Mouse (Mus musculus): ENCODE data around the gene Zeb2.

Zeb2 gene

DNA sequence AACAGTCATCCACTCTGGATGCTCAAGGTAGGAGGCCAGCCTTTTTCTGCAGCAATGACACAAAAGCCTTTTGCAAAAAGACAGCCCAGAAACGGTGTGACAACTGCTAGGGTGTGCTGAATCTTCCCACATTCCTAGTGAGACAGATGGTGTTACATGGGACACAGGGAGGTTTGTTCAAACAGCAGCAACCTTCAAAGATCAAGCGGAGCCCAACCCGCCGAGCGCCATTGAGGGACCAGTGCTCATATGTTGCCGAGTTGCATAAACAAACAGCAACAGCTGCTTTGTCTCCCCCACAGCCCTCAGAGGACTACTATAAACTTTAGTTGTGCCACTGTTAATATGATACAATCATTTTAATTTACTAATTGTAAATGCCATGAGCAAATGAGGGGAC lies 117.3 kb downstream of the Zeb2 start:
- no peak for DNase-seq (ENCODE audit: low spot score in 2 of 2)

DNA sequence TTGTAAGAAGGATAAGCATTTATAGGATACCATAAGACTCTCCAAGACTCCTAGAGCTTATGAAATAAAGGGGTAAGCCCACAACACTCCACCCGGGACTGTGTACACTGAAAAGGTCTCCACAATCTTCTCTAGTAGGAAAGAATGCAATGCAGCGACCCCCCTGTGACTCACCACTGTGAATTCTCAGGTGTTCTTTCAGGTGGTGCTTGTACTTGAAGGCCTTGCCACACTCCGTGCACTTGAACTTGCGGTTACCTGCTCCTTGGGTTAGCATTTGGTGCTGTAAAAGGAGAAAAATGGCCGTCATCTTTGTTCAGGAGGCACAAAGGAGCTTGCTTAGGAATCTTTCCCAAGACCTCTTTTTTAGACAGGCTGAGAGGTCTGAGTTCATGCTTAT lies 118.5 kb downstream of the Zeb2 start:
- DNase-seq (ENCODE audit: low spot score in 2 of 2), result no peak

DNA sequence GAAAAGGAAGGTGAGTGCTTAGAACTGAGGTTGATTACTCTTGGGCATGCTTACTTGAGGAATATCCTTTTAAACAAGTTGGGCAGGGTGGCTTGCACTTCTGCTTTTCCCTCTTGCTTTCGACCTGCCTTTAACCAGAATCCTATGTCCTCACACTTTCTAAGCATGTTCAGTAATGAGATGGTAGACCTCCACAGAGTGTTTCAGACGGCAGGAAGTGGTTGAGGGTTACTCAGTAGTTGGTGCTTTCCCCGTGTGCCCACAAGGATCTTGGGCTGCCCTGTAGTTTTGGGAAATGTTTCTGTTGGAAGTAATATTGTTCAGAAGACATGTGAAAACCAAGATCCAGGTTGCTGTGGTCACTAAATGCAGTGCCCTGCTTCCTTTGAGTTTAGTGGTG lies 135.5 kb downstream of the Zeb2 start:
- DNase-seq (ENCODE audit: low spot score in 2 of 2), result peak; percentile 51 to 58

DNA sequence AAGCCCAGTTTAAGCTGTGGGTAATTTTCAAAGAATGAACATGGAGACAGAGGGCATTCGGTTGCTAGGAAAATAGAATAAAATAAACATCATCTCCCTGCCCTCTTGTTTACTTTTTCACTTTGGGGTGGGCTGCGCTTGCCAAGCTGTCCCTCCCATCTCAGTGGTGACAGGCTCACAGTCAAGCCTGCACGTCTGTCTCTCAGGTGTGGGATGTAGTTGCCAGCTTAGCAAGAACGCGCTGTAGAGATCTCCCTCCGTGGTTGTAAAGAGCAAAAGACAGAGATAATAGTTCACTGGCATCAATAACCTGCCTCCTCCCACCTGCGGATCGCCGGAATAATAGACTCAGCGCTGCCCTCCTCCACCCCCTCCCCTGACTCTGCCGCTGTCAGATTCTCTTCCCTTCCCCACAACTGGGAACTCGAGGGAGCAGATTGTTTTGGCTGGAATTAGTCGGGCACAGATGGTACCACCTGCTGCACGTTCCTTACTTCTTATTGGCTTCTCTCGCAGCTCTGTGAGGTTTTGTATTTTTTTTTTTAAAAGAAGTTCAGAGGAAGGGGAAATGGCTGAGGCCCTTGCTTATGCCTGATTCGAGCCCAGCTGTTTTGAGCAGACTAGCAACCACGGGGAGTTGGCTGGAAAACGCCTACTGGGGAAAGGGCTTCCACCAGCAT lies 138.0 kb downstream of the Zeb2 start:
- DNase-seq (ENCODE audit: low spot score in 2 of 2), result no peak

DNA sequence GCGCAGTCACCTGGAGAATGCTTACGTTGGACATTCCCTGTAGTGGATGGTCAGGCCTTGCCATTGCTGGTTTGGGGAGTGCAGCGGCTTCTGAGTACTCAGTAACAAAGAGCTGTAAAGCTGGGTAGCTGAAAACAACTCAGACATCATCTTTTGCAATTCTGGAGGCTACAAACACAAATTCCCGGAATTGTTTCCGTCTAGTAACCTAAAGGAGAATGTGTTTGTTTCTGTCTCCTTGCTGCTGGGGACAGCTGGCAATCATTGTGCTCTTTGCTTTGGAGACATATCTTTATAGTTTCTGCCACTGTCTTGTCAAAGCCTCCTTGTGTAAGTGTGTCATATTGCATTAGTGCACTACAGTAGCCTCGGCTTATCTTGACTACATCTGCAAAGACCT lies 139.2 kb downstream of the Zeb2 start:
- no peak for DNase-seq (ENCODE audit: low spot score in 2 of 2)

DNA sequence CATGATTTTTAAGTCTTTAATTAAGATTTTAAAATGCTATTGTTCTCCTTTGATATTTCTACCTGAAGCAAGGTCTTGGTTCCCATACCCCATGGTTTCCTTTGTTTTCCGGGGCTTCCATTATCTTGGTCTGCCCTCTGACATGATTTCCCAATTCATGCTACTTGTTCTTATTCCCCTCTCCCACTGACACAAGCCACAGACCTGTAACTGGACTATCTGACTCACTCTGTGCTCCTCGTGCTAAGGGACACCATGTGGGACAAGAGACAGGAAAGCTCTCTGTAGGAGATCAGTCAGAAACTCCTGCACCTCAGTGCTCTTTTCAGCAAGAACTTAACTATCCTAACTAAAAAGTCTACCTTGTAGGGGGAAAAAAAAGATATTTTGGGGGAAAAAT lies 139.6 kb downstream of the Zeb2 start:
- no peak for DNase-seq (ENCODE audit: low spot score in 2 of 2)

DNA sequence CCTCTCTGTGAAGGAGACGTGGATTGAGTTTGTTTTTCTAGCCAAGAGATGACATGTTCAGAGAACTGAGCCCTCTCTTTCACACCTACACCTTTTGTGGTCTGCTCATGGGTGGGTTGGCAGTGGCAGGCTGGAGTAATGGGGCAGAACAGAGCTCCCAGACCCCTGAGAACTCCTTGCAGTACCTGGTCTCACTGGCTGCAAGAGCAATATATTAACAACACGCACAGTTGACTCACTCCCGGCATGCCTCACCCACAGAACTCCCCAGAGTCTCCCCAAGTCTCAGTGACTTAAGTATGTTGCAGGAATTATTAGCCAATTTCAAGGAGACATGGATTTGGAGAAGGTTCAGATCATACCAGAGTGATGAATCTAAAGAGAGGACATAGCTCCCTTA lies 140.1 kb downstream of the Zeb2 start:
- no peak for DNase-seq (ENCODE audit: low spot score in 2 of 2)

DNA sequence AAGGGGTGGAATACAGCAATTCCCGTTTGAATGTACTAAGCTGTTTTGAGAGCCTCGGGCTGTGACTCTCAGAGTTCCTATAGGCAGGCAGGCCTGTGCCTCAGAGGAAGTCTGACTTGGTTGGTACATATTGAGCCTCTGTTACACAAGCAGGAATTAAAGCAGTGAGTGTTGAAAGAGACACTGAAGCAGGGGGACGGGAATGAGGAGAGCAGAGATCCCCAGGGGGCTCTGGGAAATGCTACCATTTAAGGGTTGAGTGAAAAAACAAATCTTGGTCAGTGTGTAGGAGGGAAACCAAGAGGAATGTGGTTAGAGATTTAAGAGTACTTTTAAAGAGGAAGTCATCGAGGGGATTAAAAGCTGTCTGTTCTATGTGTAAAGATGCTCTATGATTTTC lies 140.7 kb downstream of the Zeb2 start:
- DNase-seq (ENCODE audit: low spot score in 2 of 2), result no peak

DNA sequence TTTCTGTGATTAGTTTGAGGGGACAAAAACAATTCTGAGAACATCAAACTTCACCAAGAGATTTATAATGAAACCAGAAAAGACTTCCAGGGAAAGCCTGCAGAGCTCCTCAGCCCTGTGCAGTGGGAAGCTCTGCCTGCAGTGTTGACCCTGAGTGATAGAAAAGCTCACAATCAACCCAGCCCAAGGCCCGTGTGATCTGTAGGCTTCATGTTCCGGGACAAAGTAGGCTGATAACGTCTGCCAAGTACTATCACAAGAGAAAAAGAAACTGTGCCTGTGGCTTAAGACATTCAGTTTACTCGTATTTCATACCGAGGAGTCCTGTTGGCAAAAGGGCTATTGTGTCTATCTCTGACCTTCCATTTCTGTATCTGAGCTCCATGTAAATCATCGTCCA lies 143.4 kb downstream of the Zeb2 start:
- no peak for DNase-seq (ENCODE audit: low spot score in 2 of 2)

DNA sequence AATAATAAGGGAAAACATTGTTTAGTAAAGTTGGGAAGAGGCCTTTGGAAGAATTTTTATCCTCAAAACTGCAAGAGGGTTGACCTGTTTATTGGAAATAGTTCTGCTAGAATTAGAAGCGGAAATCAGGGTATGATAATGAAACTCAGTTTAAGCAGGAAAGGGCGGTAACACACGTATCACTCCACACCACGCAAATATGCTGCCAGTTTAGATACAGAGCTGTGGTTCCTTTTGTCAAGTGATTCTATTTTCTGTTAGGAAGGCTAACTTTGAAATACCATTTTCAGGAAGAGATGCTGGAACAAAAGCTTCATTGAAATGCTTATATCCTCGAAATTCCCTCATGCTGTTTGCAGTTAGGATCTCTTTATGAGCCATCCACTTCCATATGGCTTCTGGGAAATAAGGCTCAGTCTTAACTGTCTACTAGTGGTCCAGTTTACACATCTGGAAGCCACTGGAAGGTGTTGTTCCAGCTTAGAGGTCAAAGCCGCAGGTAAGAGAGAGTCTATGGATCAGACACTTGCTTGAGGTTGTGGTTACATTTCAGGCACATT lies 147.0 kb downstream of the Zeb2 start:
- no peak for DNase-seq (ENCODE audit: low spot score in 2 of 2)

DNA sequence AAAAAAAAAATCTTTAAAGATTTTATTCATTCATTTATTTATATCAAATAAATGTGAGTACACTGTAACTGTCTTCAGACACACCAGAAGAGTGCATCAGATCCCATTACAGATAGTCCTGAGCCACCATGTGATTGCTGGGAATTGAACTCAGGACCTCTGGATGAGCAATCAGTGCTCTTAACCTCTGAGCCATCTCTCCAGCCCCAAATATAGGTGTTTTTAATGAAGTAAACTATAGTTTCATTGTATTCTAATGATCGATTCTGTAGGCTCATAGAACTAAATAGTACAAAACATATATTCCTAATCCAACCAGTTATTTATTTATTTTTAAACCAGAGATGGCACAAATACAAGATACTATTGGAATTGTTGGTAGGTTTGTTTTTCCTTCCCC lies 147.6 kb downstream of the Zeb2 start:
- DNase-seq (ENCODE audit: low spot score in 2 of 2), result no peak

DNA sequence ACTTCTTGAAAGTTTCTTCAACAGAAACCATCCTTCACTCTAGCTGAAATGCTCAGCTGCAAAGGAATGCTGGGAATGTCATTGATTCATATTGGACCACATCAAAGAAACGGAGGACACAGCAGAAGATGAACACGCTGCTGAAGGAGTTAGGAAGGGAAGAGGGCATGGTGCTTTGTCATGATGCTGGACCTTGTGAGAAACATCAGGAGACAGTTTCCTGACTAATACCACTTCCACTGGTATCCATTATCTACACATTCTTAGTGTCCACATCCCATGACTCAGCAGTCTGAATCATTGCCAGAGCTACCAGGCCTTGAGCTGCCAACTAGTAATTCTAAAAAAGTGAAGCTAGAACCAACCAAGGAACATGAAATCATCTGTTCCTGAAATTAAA lies 148.0 kb downstream of the Zeb2 start:
- DNase-seq (ENCODE audit: low spot score in 2 of 2), result no peak

DNA sequence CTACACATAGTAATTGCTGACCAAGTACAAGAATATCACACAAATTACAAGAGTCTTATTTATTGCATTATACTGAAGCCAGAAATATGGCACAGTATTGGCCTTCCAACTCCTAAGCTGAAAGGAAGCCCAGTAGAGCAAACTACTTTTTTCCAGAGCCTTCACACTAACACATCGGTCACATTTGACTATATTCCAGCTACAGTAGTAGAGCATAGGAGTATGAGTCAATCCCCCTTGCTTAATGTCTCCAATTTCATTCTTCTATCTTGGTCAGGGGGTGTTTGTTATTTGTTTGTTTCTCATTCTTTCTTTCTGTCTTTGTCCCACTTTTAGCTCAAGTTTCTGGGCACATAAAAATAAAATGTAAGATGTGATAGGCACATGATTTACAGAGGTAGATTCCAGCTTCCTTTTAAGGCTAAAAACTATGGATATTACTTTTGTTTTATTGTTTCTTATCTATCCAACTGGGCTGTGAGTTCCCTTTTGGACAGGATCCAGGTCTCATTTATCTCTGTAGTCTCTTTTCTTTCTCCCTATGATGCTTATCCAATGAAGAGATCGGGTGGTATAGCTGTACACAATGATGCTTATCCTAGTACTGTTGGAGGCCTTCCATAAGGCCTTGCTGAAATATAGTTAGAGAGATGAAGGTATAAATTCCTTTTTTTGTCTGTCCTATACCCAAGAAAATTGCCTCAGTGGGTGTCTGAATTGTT lies 151.2 kb downstream of the Zeb2 start:
- DNase-seq (ENCODE audit: low spot score in 2 of 2), result no peak

DNA sequence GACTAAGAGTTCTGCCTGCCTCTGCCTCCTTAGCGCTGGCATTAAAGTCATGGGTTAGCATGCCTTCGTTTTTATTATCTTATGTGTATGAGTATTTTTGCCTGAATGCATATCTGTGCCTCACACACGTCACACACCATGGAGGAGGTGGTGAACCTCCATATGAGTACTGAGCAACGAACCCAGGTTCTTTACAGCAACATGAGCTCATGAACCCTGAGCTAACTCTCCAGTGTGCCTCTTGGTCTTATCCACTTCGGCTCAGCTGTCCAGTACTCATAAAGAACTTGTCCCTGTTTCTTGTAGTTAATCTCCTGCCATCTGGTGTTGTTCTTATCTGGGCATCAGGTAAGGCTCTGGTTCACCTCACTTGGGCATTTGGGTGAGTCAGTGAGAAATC lies 154.6 kb downstream of the Zeb2 start:
- DNase-seq (ENCODE audit: low spot score in 2 of 2), result no peak

DNA sequence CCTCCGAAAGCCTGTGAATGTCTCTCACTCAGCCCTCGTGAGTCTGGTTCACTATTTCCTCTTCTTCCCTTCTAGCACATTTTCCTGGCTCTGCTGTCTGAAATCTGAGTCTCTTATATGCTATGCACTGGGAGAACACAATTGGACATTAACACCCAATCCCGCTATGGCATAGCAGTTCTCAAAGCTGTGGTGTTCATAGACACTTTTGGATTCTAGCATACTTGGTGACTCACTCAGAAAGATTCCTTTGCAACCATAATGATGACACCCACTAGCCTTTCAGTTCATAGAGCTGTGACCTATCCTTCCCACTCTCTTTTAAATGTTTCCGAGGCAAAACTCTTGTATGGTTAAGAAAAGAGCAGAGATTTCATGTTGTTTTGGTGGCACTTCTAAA lies 156.0 kb downstream of the Zeb2 start:
- DNase-seq (ENCODE audit: low spot score in 2 of 2), result no peak

DNA sequence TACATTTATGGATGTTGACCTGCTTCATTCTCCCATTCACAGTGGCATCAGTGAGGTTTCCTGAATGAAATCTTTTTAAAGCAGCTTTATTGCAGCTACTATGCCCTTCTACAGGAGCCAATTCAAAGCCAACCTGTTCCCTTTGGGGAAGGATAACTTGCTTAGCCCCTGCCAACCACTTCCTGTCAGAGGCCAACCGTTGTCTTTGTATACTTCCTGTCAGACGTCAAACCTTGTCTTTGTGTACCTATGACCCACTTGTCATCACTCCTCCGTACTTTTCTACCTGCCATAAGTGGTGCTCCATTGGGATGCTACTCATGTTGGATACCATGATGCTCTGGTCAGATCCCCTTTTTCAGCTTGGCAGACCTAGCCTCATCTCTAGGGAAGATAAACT lies 156.6 kb downstream of the Zeb2 start:
- DNase-seq (ENCODE audit: low spot score in 2 of 2), result peak; percentile 9 to 10

DNA sequence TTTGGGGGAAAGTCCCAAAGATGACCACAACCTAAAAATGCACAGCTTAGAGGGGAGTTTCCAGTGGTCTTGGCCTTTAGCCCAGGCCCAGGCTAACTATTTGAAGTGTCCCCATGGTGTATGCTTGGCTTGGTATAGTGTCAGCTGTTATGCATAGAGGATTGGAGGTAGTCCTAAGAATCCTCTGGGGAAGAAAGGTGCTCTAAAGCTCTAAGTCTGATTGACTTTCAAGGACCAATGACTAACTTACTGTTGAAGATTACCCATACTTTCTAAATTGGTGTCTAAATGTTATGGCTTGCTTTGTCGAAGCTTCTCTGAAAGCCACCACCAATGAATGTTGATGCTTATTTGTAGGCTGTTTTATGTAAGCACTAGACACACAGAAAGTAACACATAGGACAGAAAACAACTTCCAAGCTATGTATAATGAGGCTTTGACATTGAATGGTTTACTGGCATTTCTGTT lies 159.8 kb downstream of the Zeb2 start:
- peak; percentile 17 to 32 for DNase-seq (ENCODE audit: low spot score in 2 of 2)

DNA sequence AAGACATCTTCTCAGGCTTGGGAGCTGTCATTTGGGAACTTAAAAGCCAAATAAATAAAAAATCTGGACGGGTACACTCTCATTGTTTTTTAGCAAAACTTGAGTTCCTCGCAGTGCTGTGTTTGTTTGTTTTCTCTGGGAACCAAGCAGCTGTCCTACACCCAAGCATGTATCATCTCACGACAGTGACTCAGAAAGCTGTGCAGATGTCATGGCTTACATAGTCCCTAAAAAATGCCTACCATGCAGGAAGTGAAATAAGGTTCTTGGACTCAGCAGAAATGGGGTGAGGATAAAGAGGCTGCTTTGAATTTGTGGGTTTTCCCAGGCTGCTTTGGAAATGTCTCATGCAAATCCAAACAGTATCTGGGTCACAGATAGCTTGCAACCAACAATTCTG lies 161.0 kb downstream of the Zeb2 start:
- no peak for DNase-seq (ENCODE audit: low spot score in 2 of 2)

DNA sequence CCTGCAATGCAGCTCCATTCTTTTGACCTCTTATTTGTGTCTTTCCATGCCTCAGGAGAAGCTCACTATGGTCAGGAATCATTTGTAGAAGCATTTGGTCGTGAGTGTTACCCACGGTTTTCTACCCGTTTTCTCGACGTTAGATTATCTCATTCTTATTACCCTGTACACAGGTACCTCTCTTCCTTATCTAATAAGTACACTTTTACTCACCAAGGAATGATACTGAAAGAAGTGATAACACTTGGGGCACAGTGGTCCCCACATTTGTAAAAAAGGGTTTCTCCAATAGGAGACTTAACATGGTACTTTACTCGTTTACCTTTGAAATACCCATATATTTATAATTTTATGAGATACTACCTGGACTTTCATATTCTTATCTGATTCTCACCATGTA lies 161.7 kb downstream of the Zeb2 start:
- DNase-seq (ENCODE audit: low spot score in 2 of 2), result no peak

DNA sequence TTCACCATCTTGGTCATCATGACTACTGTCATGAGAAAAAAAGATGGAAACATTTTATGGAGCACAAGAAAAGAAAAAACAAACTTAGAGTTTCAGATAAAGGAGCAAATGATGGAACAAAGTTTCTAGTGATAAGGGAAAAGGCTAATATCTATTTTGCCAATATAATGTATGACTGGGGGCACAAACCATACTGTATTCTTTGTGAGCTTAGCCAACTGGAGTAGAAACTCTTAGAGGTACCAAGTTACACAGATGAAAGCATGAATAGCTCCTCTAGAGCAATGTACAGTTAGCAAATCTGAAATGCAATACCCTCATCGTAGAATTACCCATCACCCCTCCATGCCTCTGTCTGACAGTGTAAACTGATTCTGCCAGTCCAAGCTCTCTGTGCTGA lies 163.0 kb downstream of the Zeb2 start:
- DNase-seq (ENCODE audit: low spot score in 2 of 2), result no peak

DNA sequence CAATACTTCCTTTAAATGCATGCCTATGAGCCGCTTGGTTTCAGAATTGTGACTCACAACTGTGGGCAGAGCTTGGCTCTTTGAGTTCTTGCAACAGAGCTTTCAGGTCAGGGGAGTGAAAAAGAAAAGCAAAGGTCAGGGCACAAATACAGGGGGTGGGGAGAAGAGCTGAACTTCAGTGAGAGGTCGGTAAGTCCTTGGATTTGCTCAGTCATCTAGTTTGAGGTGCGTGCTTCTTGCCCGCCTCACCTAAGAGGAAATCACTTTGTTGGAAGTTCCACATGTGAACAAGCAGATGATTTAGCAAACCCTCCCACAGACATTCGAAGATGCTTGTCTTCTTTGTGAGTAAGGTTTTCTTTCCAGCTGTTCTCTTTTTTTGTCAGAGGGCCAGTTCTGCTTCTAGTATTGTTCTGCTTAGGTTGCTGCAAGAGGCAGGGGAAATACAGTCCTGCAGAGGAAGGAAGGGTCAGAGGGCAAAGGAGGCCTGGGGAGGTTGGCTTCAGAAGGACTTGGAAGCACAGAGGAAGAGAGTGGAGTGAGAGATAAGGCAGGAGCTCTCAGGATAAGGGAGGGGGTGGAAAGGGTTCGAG lies 164.3 kb downstream of the Zeb2 start:
- no peak for DNase-seq (ENCODE audit: low spot score in 2 of 2)

DNA sequence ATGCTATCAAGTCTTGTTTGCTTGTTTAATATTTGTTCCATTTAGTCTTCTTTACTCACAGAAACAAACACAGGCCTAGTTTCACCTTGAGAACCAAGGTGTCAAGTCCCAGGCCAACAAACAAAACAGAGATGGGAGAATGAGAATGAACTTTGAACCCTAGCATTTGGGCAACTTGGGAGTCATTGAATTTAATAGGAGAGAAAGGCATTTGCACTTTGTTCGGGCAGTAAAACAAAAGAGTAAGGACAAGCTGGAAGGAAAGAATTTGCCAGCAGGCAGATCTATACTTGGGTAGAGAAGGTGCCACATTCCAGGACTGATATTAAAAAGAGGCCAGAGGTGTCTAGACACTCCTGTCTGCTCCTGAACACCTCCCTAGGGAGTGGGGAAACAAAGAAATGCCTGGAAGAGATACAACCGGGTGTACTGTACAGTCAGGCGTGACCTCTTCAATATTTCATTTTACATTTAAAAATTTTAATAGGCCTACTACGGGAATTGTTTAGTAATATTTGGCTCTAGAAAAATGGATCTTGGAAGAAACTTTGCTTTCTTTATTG lies 165.5 kb downstream of the Zeb2 start:
- no peak for DNase-seq (ENCODE audit: low spot score in 2 of 2)

DNA sequence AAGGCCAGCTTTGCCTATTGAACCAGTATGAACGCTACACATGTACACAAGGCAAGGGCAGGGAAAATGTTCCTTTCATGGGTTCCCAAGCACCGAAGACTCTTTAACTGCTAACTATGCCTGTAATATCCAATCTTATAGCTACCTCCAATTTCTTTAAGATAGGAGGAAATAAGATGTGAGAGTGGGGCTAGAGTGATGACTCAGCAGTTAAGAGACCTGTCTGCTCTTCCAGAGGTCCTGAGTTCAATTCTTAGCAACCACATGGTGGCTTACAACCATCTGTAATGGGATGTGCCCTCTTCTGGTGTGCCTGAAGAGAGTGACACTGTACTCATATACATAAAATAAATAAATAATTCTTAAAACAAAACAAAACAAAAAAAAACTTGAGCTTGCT lies 172.5 kb downstream of the Zeb2 start:
- DNase-seq (ENCODE audit: low spot score in 2 of 2), result no peak

Data from natural killer cell, adult 2 months (primary cell).